Mouse (Mus musculus) heart, embryonic 11.5 days (tissue): ENCODE results near the gene Oxsm. TPM values are rescaled to one million over a fixed set of nuclear protein-coding genes. Genes with fewer than 3 reads are reported as not detected.

Source experiments
- ATAC-seq: fragments of 200-750 bp; cut with Nextera tagmentation; replicated peaks from 2 replicates; pipeline ENCODE4 v1.8.0; 2017; ENCODE audit warnings: moderate library complexity; ENCODE audit not compliant: insufficient number of reproducible peaks, low FRiP score, low TSS enrichment
- H3K27ac ChIP-seq: fragments of 300-500 bp; sonication (generic); 2 replicates; pipeline ENCODE4 v1.5.1; 2014; ENCODE audit warnings: mild to moderate bottlenecking, low read depth, low read length
- H3K27me3 ChIP-seq: fragments of 300-500 bp; sonication (generic); 2 replicates; pipeline ENCODE4 v1.6.1; 2014; ENCODE audit warnings: mild to moderate bottlenecking, low read length, mixed read lengths; ENCODE audit not compliant: control insufficient read depth, insufficient read depth
- H3K36me3 ChIP-seq: fragments of 300-500 bp; sonication (generic); 2 replicates; pipeline ENCODE4 v1.6.1; 2014; ENCODE audit warnings: mild to moderate bottlenecking, low read length, moderate library complexity, mixed read lengths; ENCODE audit not compliant: control insufficient read depth, insufficient read depth
- H3K4me1 ChIP-seq: fragments of 300-500 bp; sonication (generic); 2 replicates; pipeline ENCODE4 v1.6.1; 2014; ENCODE audit warnings: low read length; ENCODE audit not compliant: control insufficient read depth, insufficient read depth
- H3K4me2 ChIP-seq: fragments of 300-500 bp; sonication (generic); 2 replicates; pipeline ENCODE4 v1.6.1; 2014; ENCODE audit warnings: mild to moderate bottlenecking, moderate library complexity
- H3K4me3 ChIP-seq: fragments of 300-500 bp; sonication (generic); 2 replicates; pipeline ENCODE4 v1.5.1; 2014; ENCODE audit warnings: low read depth, low read length
- H3K9ac ChIP-seq: fragments of 300-500 bp; sonication (generic); 2 replicates; pipeline ENCODE4 v1.6.1; 2014; ENCODE audit warnings: mild to moderate bottlenecking, low read depth, low read length, moderate library complexity
- H3K9me3 ChIP-seq: fragments of 300-500 bp; sonication (generic); replicated peaks from 2 replicates; pipeline ENCODE4 v1.6.1; 2016; ENCODE audit warnings: low read length; ENCODE audit not compliant: control insufficient read depth
- WGBS: fragments of 180-500 bp; shearing (Covaris S2); extraction: QIAGEN DNeasy Blood & Tissue Kit; methylation state at CpG from one replicate; pipeline ENCODE4 v1.1.7; 2014; ENCODE audit not compliant: insufficient replicate concordance; 5-methylcytosine and 5-hydroxymethylcytosine counted together
- polyA plus RNA-seq: library from polyadenylated mRNA; unstranded; fragments of >200 nt; fragmentation: Nextera tagmentation; extraction: Ambion mirVana; gene quantifications from 2 replicates; pipeline ENCODE4 v1.2.1, GENCODE M21; 2014

Oxsm gene
- polyA plus RNA-seq, 1 experiment from 2014 or later, result 2.3 TPM

GRCm38 (mm10) chr14:16189142-16189541 is 60.5 kb downstream of the Oxsm start:
- WGBS, result 65% methylated on average over 1 of the region's 1 CpGs
- H3K4me1 ChIP-seq, result no peaks in the 10 kb centered on the region
- H3K4me3 ChIP-seq, result no peak overlapping the region
- H3K27ac ChIP-seq, result no peak overlapping the region
- ATAC-seq, result no peak
- no peaks in the 10 kb centered on the region for H3K27me3 ChIP-seq
- H3K4me2 ChIP-seq, result no peak overlapping the region
- no peak overlapping the region for H3K9ac ChIP-seq
- H3K9me3 ChIP-seq, result no peaks in the 10 kb centered on the region
- no peaks in the 10 kb centered on the region for H3K36me3 ChIP-seq

Other genes starting within 250 kb of the Oxsm start
- gene Ngly1, start 528 bp downstream of the Oxsm start, polyA plus RNA-seq, result 22.3 and 25.5 TPM in 2 replicates
- gene Top2b, start 115.4 kb upstream of the Oxsm start, polyA plus RNA-seq, result 52.8 and 66.8 TPM in 2 replicates